Mouse (Mus musculus): ENCODE data around the gene Gm44502.

GRCm38 (mm10) chr15:89378831-89379401, 50.6 kb downstream of the Gm44502 start, which contains the start of gene Odf3b:
- TF ChIP-seq GATA1 (IDR thresholded peaks at IDR 0.05; ENCODE audit: low read length) (no peak), TAL1 (IDR thresholded peaks at IDR 0.05; ENCODE audit: low read length) (no peak)
